Mouse (Mus musculus): ENCODE results near the gene 4930562C15Rik. TPM values are rescaled to one million over a fixed set of nuclear protein-coding genes. Genes with fewer than 3 reads are reported as not detected.
A peak's percentile ranks its signal among the peaks of the same experiment; 100 is the strongest.
"Not testable (repeated sequence)": the region's sequence is repeated elsewhere in the genome, so short reads cannot be mapped to it uniquely, and the experiment has no call there.

The 4930562C15Rik gene
- total RNA-seq, 1 experiment, result 0.09 TPM

DNA sequence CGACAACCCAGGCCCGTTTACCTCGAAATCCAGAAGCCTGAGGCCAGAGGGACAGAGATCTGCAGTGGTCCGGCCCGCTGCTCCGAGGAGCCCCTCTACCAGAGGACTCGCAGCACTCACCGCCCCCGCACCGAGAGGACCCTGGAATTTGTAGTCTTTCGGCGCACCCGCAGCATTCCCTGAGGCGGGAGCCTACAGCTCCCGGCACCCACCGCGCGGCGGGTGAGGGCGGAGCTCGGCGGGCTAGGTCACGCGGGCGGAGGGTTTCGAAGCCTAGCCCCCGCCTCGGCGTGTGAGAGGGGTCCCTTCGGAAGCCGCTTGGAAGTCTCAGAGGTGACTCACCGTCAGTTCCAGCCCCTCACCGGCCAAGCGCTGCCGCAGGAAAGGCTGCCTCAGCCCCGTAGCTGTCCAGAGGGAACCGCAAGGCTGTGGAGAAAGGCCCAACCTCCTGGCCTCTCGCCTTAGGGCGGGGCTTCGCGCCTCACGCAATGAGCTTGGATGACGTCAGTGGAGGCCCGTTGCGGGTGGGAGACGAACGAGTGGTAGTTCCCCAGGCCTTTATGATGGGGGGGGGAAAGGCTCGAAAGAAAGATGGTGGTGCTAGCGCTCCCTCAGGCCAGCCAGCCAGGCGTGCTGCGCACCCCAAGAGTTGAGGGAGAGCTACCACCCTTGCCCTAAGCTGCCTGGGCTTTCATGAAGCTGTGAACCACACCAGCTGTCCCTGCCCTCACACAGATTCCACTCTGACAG, 45.2 kb upstream of the 4930562C15Rik start, which contains the start of gene Cdip1:
Gene Cdip1 (minus strand): TSS at position 483 of the 750 bp plus-strand sequence.
- Histone ChIP-seq H3K4me3 (ENCODE audit: insufficient read depth in 1 of 2, low read depth in 1 of 2, low read length in 2 of 2, poor library complexity in 1 of 2, severe bottlenecking in 1 of 2) (peak within 1 kb of the TSS; percentile 74 to 93), H3K9ac (ENCODE audit: insufficient read depth, low read depth, low read length, poor library complexity, severe bottlenecking) (peak within 1 kb of the TSS; percentile 74), H3K9me3 (ENCODE audit: control insufficient read depth, insufficient read depth, low read depth, low read length) (no peaks in the 10 kb centered on the region), H3K36me3 (ENCODE audit: control insufficient read depth, insufficient read depth, low read length, poor library complexity, severe bottlenecking) (no peaks in the 10 kb centered on the region), H3K27ac (ENCODE audit: insufficient read depth, low read depth, low read length, poor library complexity, severe bottlenecking) (peak within 1 kb of the TSS; percentile 71), H3K4me1 (ENCODE audit: control insufficient read depth in 2 of 2, insufficient read depth in 2 of 2, low read length in 2 of 2, poor library complexity in 1 of 2) (peaks cover 3 to 7% of the 10 kb centered on the region in 2 experiments; a peak in 2 of 4 replicates)
- no peak for TF ChIP-seq MAFK (IDR thresholded peaks at IDR 0.05; ENCODE audit: insufficient read depth, low read depth, low read length)
- TF ChIP-seq HCFC1 (IDR thresholded peaks at IDR 0.05; ENCODE audit: borderline replicate concordance, insufficient read depth, low read length), result peak; percentile 94
- in situ Hi-C loops (cut with MboI; ENCODE audit: low sequenced_read_pairs in 2 of 2, unreplicated experiment in 2 of 2), result no loop called here
- DNase-seq (ENCODE audit: low read depth, low spot score), result peak; percentile 86

DNA sequence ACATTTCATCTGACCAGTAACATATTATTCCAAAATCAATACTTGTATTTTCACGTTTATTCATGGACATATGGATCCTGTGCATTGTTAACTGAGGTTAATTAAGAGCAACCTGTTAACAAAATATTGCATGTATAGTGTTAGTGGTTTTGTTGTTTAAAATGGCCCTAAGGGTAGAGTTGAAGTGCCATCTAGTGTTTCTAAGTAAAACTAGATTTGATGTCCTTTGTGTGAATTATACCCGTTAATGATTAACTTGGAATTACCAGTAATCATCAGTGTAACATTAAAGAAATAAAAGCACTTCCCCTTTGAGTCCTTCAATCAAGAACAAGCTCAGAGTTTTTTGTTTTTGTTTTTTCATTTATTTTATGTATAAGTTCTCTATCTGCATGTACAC, 43.9 kb upstream of the 4930562C15Rik start:
- Histone ChIP-seq H3K4me3 (ENCODE audit: insufficient read depth in 1 of 2, low read depth in 1 of 2, low read length in 2 of 2, poor library complexity in 1 of 2, severe bottlenecking in 1 of 2) (no peak overlapping the region), H3K36me3 (ENCODE audit: control insufficient read depth, insufficient read depth, low read length, poor library complexity, severe bottlenecking) (no peaks in the 10 kb centered on the region), H3K27ac (ENCODE audit: insufficient read depth, low read depth, low read length, poor library complexity, severe bottlenecking) (no peak overlapping the region), H3K9ac (ENCODE audit: insufficient read depth, low read depth, low read length, poor library complexity, severe bottlenecking) (no peak overlapping the region), H3K9me3 (ENCODE audit: control insufficient read depth, insufficient read depth, low read depth, low read length) (no peaks in the 10 kb centered on the region), H3K4me1 (ENCODE audit: control insufficient read depth in 2 of 2, insufficient read depth in 2 of 2, low read length in 2 of 2, poor library complexity in 1 of 2) (peaks cover 3 to 7% of the 10 kb centered on the region in 2 experiments; a peak in 2 of 4 replicates)
- in situ Hi-C loops (cut with MboI; ENCODE audit: low sequenced_read_pairs in 2 of 2, unreplicated experiment in 2 of 2), result no loop called here
- TF ChIP-seq HCFC1 (IDR thresholded peaks at IDR 0.05; ENCODE audit: borderline replicate concordance, insufficient read depth, low read length) (no peak), CHD2 (IDR thresholded peaks at IDR 0.05; ENCODE audit: low read depth, low read length) (no peak), ZC3H11A (IDR thresholded peaks at IDR 0.05; ENCODE audit: borderline replicate concordance, low read depth, low read length) (no peak), MAFK (IDR thresholded peaks at IDR 0.05; ENCODE audit: insufficient read depth, low read depth, low read length) (no peak), ZNF384 (IDR thresholded peaks at IDR 0.05; ENCODE audit: low read depth, low read length) (no peak)
- no peak for DNase-seq (ENCODE audit: low read depth, low spot score)

- TF ChIP-seq MAFK (IDR thresholded peaks at IDR 0.05; ENCODE audit: insufficient read depth, low read depth, low read length), result no peak
- no peak for TF ChIP-seq ZNF384 (IDR thresholded peaks at IDR 0.05; ENCODE audit: low read depth, low read length)
- TF ChIP-seq ZC3H11A (IDR thresholded peaks at IDR 0.05; ENCODE audit: borderline replicate concordance, low read depth, low read length), result no peak
- TF ChIP-seq HCFC1 (IDR thresholded peaks at IDR 0.05; ENCODE audit: borderline replicate concordance, insufficient read depth, low read length), result no peak
- TF ChIP-seq CHD2 (IDR thresholded peaks at IDR 0.05; ENCODE audit: low read depth, low read length), result no peak
- Histone ChIP-seq H3K36me3 (ENCODE audit: control insufficient read depth, insufficient read depth, low read length, poor library complexity, severe bottlenecking) (no peaks in the 10 kb centered on the region), H3K27ac (ENCODE audit: insufficient read depth, low read depth, low read length, poor library complexity, severe bottlenecking) (no peak overlapping the region), H3K4me3 (ENCODE audit: insufficient read depth in 1 of 2, low read depth in 1 of 2, low read length in 2 of 2, poor library complexity in 1 of 2, severe bottlenecking in 1 of 2) (no peak overlapping the region), H3K9me3 (ENCODE audit: control insufficient read depth, insufficient read depth, low read depth, low read length) (peaks cover 2% of the 10 kb centered on the region; the same call in 1 of the 2 replicates), H3K9ac (ENCODE audit: insufficient read depth, low read depth, low read length, poor library complexity, severe bottlenecking) (no peak overlapping the region), H3K4me1 (ENCODE audit: control insufficient read depth in 2 of 2, insufficient read depth in 2 of 2, low read length in 2 of 2, poor library complexity in 1 of 2) (no peaks in the 10 kb centered on the region)
- no peak for DNase-seq (ENCODE audit: low read depth, low spot score)
- in situ Hi-C loops (cut with MboI; ENCODE audit: low sequenced_read_pairs in 2 of 2, unreplicated experiment in 2 of 2), result no loop called here
Observed at GRCm38 (mm10) chr16:4796631-4797030, 38.6 kb upstream of the 4930562C15Rik start.

- peaks cover 7% of the 10 kb centered on the region; the same call in 1 of the 2 replicates for H3K9me3 ChIP-seq (ENCODE audit: control insufficient read depth, insufficient read depth, low read depth, low read length)
- DNase-seq (ENCODE audit: low read depth, low spot score), result no peak
- no peak for TF ChIP-seq MAFK (IDR thresholded peaks at IDR 0.05; ENCODE audit: insufficient read depth, low read depth, low read length)
- TF ChIP-seq ZC3H11A (IDR thresholded peaks at IDR 0.05; ENCODE audit: borderline replicate concordance, low read depth, low read length), result no peak
- no peak for TF ChIP-seq ZNF384 (IDR thresholded peaks at IDR 0.05; ENCODE audit: low read depth, low read length)
- no peak for TF ChIP-seq CHD2 (IDR thresholded peaks at IDR 0.05; ENCODE audit: low read depth, low read length)
- TF ChIP-seq HCFC1 (IDR thresholded peaks at IDR 0.05; ENCODE audit: borderline replicate concordance, insufficient read depth, low read length), result no peak
- no peak overlapping the region for H3K4me3 ChIP-seq (ENCODE audit: insufficient read depth in 1 of 2, low read depth in 1 of 2, low read length in 2 of 2, poor library complexity in 1 of 2, severe bottlenecking in 1 of 2)
- H3K9ac ChIP-seq (ENCODE audit: insufficient read depth, low read depth, low read length, poor library complexity, severe bottlenecking), result no peak overlapping the region
- no peaks in the 10 kb centered on the region for H3K36me3 ChIP-seq (ENCODE audit: control insufficient read depth, insufficient read depth, low read length, poor library complexity, severe bottlenecking)
- H3K4me1 ChIP-seq (ENCODE audit: control insufficient read depth in 2 of 2, insufficient read depth in 2 of 2, low read length in 2 of 2, poor library complexity in 1 of 2), result peaks cover 0 to 4% of the 10 kb centered on the region in 2 experiments; a peak in 1 of 4 replicates
- H3K27ac ChIP-seq (ENCODE audit: insufficient read depth, low read depth, low read length, poor library complexity, severe bottlenecking), result no peak overlapping the region
- in situ Hi-C loops (cut with MboI; ENCODE audit: low sequenced_read_pairs in 2 of 2, unreplicated experiment in 2 of 2), result no loop called here
Observed at GRCm38 (mm10) chr16:4818349-4818748, 16.9 kb upstream of the 4930562C15Rik start.

DNA sequence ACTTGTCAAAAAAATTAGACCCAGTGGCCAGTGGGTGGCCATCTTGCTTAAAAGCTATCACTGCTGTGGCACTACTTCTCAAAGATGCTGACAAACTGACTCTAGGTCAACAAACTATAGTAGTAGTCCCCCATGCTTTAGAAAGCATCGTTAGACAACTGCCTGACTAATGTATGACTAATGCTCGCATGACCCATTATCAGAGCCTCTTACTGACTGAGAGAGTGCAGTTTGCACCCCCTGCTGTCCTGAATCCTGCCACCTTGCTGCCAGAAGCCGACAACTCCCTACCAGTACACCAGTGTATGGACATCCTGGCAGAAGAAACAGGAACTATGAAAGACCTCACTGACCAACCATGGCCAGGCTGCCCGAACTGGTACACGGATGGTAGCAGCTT, 10.8 kb upstream of the 4930562C15Rik start:
- H3K9ac ChIP-seq (ENCODE audit: insufficient read depth, low read depth, low read length, poor library complexity, severe bottlenecking); H3K9me3 ChIP-seq (ENCODE audit: control insufficient read depth, insufficient read depth, low read depth, low read length); H3K36me3 ChIP-seq (ENCODE audit: control insufficient read depth, insufficient read depth, low read length, poor library complexity, severe bottlenecking); H3K4me3 ChIP-seq (ENCODE audit: insufficient read depth in 1 of 2, low read depth in 1 of 2, low read length in 2 of 2, poor library complexity in 1 of 2, severe bottlenecking in 1 of 2); H3K4me1 ChIP-seq (ENCODE audit: control insufficient read depth in 2 of 2, insufficient read depth in 2 of 2, low read length in 2 of 2, poor library complexity in 1 of 2); in situ Hi-C loops (cut with MboI; ENCODE audit: low sequenced_read_pairs in 2 of 2, unreplicated experiment in 2 of 2); DNase-seq (ENCODE audit: low read depth, low spot score); H3K27ac ChIP-seq (ENCODE audit: insufficient read depth, low read depth, low read length, poor library complexity, severe bottlenecking): not testable (repeated sequence)

All from ES-E14 (cell line).